Mouse (Mus musculus) fibroblast of lung, adult 2 months (primary cell): ENCODE data around the gene Lgals3.

Experiments used
- DNase-seq: peaks from one replicate; pipeline ENCODE4 v3.0.0-alpha.2; 2011; ENCODE audit warnings: low read depth

Lgals3 gene

DNA sequence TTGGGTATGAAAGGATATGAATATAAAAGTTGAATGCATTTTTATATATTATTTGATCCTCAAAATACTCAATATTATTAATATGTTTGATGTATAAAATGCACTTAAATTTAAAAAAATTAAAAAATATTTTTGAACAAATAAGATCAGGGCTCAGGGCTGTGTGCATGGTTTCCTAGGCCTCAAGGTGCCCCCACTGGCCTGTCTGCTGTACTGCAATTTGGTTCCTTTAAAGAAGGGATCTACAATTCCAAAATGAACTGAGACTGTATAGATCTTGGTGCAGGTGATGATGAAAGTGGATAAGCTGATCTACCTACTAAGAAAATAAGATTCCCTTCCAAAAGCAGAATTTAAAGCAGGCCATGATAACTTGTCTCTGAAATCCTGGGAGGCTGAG, 65.4 kb downstream of the Lgals3 start:
- no peak for DNase-seq
